Mouse (Mus musculus) hindbrain, embryonic 10.5 days (tissue): ENCODE data around the gene Cckbr. TPM values are rescaled to one million over a fixed set of nuclear protein-coding genes. Genes with fewer than 3 reads are reported as not detected.
A peak's percentile ranks its signal among the peaks of the same experiment; 100 is the strongest.
"Not testable (repeated sequence)": the region's sequence is repeated elsewhere in the genome, so short reads cannot be mapped to it uniquely, and the experiment has no call there.

Experiments used
- DNase-seq: peaks from one replicate; pipeline ENCODE4 v3.0.0-alpha.2; 2017; ENCODE audit warnings: low spot score
- H3K27ac ChIP-seq: fragments of 300-500 bp; sonication (generic); 2 replicates; pipeline ENCODE4 v1.5.1; 2016; ENCODE audit warnings: mild to moderate bottlenecking, moderate library complexity
- H3K27me3 ChIP-seq: fragments of 300-500 bp; sonication (generic); 2 replicates; pipeline ENCODE4 v1.6.1; 2016; ENCODE audit warnings: mild to moderate bottlenecking; ENCODE audit not compliant: poor library complexity, insufficient read depth, severe bottlenecking
- H3K36me3 ChIP-seq: fragments of 300-500 bp; sonication (generic); 2 replicates; pipeline ENCODE4 v1.6.1; 2016; ENCODE audit warnings: mild to moderate bottlenecking, moderate library complexity
- H3K4me1 ChIP-seq: fragments of 300-500 bp; sonication (generic); replicated peaks from 2 replicates; pipeline ENCODE4 v1.6.1; 2016; ENCODE audit warnings: mild to moderate bottlenecking
- H3K4me3 ChIP-seq: fragments of 300-500 bp; sonication (generic); 2 replicates; pipeline ENCODE4 v1.5.1; 2016; ENCODE audit warnings: mild to moderate bottlenecking, moderate library complexity
- H3K9me3 ChIP-seq: fragments of 300-500 bp; sonication (generic); 2 replicates; pipeline ENCODE4 v1.6.1; 2016; ENCODE audit warnings: mild to moderate bottlenecking, moderate library complexity
- WGBS: fragments of 180-500 bp; shearing (Covaris S2); methylation state at CpG from one replicate; pipeline ENCODE4 v1.1.7; 2016; 5-methylcytosine and 5-hydroxymethylcytosine counted together
- polyA plus RNA-seq: library from polyadenylated mRNA; unstranded; fragments of >200 nt; fragmentation: Nextera tagmentation; extraction: Ambion mirVana; gene quantifications from 2 replicates; pipeline ENCODE4 v1.2.1, GENCODE M21; 2016

The Cckbr gene
- polyA plus RNA-seq, 1 experiment from 2014 or later: 0.60 TPM

GRCm38 (mm10) chr7:105414385-105414784 is 11.1 kb upstream of the Cckbr start:
- H3K27ac ChIP-seq: no peak overlapping the region
- WGBS: 66% methylated on average over 6 of the region's 6 CpGs
- no peaks in the 10 kb centered on the region for H3K27me3 ChIP-seq
- no peaks in the 10 kb centered on the region for H3K4me1 ChIP-seq
- no peak overlapping the region for H3K4me3 ChIP-seq
- no peak for DNase-seq
- no peaks in the 10 kb centered on the region for H3K9me3 ChIP-seq
- no peaks in the 10 kb centered on the region for H3K36me3 ChIP-seq

- Histone ChIP-seq H3K9me3 (no peaks in the 10 kb centered on the region), H3K4me1 (no peaks in the 10 kb centered on the region), H3K4me3 (no peak overlapping the region), H3K27me3 (no peaks in the 10 kb centered on the region), H3K27ac (no peak overlapping the region), H3K36me3 (no peaks in the 10 kb centered on the region)
- WGBS: 90% methylated on average over 7 of the region's 7 CpGs
- no peak for DNase-seq
Measured at GRCm38 (mm10) chr7:105416529-105416928, 9.0 kb upstream of the Cckbr start.

- Histone ChIP-seq H3K27me3 (no peaks in the 10 kb centered on the region), H3K27ac (no peak overlapping the region), H3K36me3 (no peaks in the 10 kb centered on the region), H3K4me3 (no peak overlapping the region), H3K4me1 (no peaks in the 10 kb centered on the region), H3K9me3 (no peaks in the 10 kb centered on the region)
- WGBS: 84% methylated on average over 5 of the region's 5 CpGs
- no peak for DNase-seq
Measured at GRCm38 (mm10) chr7:105418106-105418505, 7.4 kb upstream of the Cckbr start.

DNA sequence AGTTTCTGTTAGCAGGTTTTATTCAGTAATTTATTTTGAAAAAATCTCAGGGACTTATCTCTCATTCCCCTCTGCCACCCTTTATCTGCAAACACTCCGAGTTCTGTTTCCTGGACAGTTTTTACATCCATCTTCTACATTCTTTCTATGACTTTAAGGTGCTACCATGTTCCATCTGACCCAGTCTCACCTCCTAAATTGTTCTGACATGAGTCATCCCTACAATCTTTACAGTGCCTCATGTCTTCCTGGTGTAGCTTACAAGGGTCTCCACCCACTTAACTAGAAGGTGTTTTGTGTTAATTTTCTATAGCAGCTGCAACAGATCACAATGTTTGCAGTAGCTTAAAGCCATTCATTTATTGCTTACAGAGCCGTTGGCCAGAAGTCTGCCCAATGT is 4.6 kb upstream of the Cckbr start:
- WGBS: 74% methylated on average over 2 of the region's 2 CpGs
- H3K4me1 ChIP-seq: peaks cover 8% of the 10 kb centered on the region; the same call in 1 of the 2 replicates
- H3K27me3 ChIP-seq: peaks cover 27% of the 10 kb centered on the region
- H3K27ac ChIP-seq: no peak overlapping the region
- no peak overlapping the region for H3K4me3 ChIP-seq
- no peak for DNase-seq
- no peaks in the 10 kb centered on the region for H3K9me3 ChIP-seq
- H3K36me3 ChIP-seq: no peaks in the 10 kb centered on the region

DNA sequence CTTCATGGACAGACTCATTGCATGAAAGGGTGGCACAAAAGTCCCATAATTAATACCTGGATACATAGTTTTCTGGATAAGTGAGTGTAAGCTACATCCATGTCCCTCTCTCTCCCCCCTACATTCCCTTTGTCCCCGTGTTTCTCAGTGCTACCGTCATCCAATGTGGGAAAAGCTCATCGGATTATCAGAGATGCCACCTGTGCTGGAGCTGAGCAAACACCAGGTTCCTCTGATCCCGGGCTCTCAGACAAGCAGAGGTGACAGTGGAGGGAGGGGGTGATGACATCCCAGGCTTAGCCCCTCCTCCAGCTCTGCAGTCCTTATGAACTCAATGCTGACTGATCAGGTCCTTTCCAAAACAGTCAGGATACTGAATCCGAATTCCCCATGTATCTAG is 1.2 kb upstream of the Cckbr start:
- no peak overlapping the region for H3K4me3 ChIP-seq
- no peak for DNase-seq
- H3K4me1 ChIP-seq: peaks cover 14% of the 10 kb centered on the region; the same call in 1 of the 2 replicates
- WGBS: 31% methylated on average over 5 of the region's 5 CpGs
- H3K9me3 ChIP-seq: no peaks in the 10 kb centered on the region
- no peaks in the 10 kb centered on the region for H3K36me3 ChIP-seq
- H3K27me3 ChIP-seq: peaks cover 51% of the 10 kb centered on the region
- H3K27ac ChIP-seq: no peak overlapping the region

- Histone ChIP-seq H3K9me3 (no peaks in the 10 kb centered on the region), H3K27ac (peak overlapping the region; percentile 74), H3K36me3 (no peaks in the 10 kb centered on the region), H3K4me3 (peak overlapping the region; percentile 61), H3K27me3 (peaks cover 51% of the 10 kb centered on the region), H3K4me1 (peaks cover 14% of the 10 kb centered on the region; the same call in 1 of the 2 replicates)
- DNase-seq: no peak
- WGBS: 2% methylated on average over 11 of the region's 11 CpGs
Measured at GRCm38 (mm10) chr7:105426051-105426450, 520 bp downstream of the Cckbr start.

GRCm38 (mm10) chr7:105432058-105432457 is 6.5 kb downstream of the Cckbr start:
- no peak for DNase-seq
- 65% methylated on average over 1 of the region's 1 CpGs for WGBS
- peaks cover 12% of the 10 kb centered on the region for H3K27me3 ChIP-seq
- H3K27ac ChIP-seq: no peak overlapping the region
- H3K4me3 ChIP-seq: no peak overlapping the region
- no peaks in the 10 kb centered on the region for H3K36me3 ChIP-seq
- no peaks in the 10 kb centered on the region for H3K9me3 ChIP-seq
- no peaks in the 10 kb centered on the region; the same call in 1 of the 2 replicates for H3K4me1 ChIP-seq

DNA sequence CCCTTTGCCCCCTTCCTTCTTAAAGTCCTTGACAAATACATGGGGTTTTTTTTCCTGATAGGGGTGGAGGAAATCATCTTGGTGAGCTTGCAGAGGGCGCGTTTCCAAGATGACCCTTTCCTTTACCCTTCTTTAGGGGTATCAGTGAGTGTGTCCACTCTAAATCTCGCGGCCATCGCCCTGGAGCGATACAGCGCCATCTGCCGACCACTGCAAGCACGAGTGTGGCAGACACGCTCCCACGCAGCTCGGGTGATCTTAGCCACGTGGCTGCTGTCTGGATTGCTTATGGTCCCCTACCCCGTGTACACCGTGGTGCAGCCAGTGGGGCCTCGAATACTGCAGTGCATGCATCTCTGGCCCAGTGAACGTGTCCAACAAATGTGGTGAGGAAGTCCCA is 8.3 kb downstream of the Cckbr start:
- H3K9me3 ChIP-seq: no peaks in the 10 kb centered on the region
- H3K36me3 ChIP-seq: no peaks in the 10 kb centered on the region
- no peak overlapping the region for H3K4me3 ChIP-seq
- H3K27me3 ChIP-seq: no peaks in the 10 kb centered on the region
- H3K27ac ChIP-seq: no peak overlapping the region
- DNase-seq: no peak
- WGBS: 81% methylated on average over 17 of the region's 17 CpGs
- no peaks in the 10 kb centered on the region for H3K4me1 ChIP-seq

- H3K36me3 ChIP-seq: no peaks in the 10 kb centered on the region
- H3K4me3 ChIP-seq: no peak overlapping the region
- H3K9me3 ChIP-seq: no peaks in the 10 kb centered on the region
- no peak for DNase-seq
- 79% methylated on average over 22 of the region's 22 CpGs for WGBS
- H3K27ac ChIP-seq: no peak overlapping the region
- no peaks in the 10 kb centered on the region for H3K27me3 ChIP-seq
- H3K4me1 ChIP-seq: no peaks in the 10 kb centered on the region
Measured at GRCm38 (mm10) chr7:105434798-105435197, 9.3 kb downstream of the Cckbr start.

DNA sequence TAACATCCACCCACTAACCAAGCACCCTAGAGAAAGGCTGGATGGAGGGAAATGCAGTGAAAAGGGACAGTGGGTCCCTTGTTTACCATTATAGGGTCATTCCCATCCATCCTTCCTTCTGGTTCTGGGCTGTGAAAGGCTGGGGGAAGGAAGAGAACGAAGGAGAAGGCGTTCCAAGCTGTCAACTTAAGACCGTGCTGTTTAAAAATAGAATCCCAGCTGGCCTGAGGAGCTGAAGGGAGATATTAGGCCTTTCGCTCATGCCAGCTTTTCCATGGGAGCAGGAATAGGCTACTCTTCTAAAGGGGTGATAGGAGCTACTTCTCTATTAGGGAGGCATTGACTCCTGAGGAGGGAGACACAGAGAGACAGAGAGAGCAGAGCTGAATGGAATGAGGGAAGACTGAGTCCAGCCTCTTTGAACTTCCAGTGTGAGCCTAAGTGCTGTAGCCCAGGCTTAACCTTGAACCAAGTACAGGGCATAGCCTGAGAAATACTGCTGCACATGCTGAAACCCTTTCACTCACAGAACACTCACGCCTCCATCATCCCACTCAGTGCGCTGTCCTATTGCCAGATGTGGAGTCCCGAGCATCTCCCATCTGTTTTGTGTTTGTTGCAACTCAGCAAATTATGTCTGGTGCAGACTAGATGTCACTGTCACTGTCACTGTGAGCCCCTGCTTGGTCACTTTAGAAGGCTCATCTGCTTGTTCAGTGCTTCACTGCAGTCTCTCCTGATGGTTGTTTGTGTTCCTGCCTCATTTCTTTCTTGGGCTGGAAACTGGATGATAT is 12.6 kb downstream of the Cckbr start:
- 85% methylated on average over 7 of the region's 7 CpGs for WGBS
- Histone ChIP-seq H3K27ac (no peak overlapping the region), H3K9me3 (no peaks in the 10 kb centered on the region), H3K27me3 (no peaks in the 10 kb centered on the region), H3K4me3 (no peak overlapping the region), H3K36me3 (no peaks in the 10 kb centered on the region), H3K4me1 (no peaks in the 10 kb centered on the region)
- no peak for DNase-seq

DNA sequence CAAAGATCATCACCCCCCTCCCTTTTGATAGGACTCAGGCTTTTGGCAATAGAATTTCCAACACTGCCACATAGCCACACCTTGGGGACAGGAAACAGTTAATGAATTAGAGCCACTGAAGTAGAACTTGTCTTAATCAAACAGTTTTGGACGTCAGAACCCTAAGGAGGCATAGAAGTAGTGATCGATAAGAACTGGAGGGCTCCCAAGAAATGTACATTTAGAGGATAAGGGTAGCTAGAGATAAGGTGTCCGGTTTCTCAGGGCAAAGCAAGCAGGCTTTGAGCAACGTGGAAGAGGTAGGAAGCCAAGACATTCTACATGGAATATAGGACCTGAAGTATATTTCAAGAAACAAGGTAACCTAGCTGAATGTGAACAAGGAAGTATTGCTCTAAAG is 15.9 kb downstream of the Cckbr start:
- no peaks in the 10 kb centered on the region for H3K4me1 ChIP-seq
- H3K9me3 ChIP-seq: no peaks in the 10 kb centered on the region
- H3K36me3 ChIP-seq: no peaks in the 10 kb centered on the region
- no peak for DNase-seq
- no peak overlapping the region for H3K4me3 ChIP-seq
- WGBS: 70% methylated on average over 4 of the region's 4 CpGs
- H3K27me3 ChIP-seq: no peaks in the 10 kb centered on the region
- H3K27ac ChIP-seq: no peak overlapping the region

DNA sequence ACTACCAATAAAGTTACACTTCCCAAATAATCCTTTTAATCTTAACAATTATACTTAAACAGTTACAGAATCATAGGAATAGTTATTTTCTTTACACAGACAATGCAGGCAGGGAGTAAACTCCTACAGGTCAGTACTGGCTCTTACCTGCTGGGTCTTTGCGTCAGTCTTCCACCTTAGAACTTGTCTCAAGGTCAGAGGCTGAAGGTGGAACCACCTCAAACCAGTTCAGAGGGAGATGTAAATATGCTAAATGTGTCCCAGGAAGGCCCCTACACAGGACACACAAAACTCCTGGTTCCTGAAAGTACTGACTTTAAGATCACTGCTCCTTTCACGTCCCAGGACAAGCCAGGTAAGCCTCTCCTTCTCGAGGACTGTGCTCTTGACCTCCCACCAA is 19.5 kb downstream of the Cckbr start:
- Histone ChIP-seq H3K27ac (no peak overlapping the region), H3K27me3 (no peaks in the 10 kb centered on the region), H3K4me3 (no peak overlapping the region), H3K36me3 (no peaks in the 10 kb centered on the region), H3K9me3 (no peaks in the 10 kb centered on the region), H3K4me1 (no peaks in the 10 kb centered on the region)
- WGBS: 71% methylated on average over 3 of the region's 3 CpGs
- DNase-seq: no peak

DNA sequence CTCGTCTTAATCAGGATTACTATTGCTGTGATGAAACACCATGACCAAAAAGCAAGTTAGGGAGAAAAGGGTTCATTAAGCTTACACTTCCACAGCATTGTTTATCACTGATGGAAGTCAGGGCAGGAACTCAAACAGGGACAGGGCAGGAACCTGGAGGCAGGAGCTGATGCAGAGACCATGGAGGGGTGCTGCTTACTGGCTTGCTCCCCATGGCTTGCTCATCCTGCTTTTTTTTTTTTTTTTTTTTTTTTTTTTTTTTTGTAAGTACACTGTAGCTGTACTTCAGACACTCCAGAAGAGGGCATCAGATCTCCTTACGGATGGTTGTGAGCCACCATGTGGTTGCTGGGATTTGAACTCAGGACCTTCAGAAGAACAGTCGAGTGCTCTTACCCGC is 27.8 kb downstream of the Cckbr start:
- H3K9me3 ChIP-seq, H3K27ac ChIP-seq, H3K36me3 ChIP-seq, H3K4me1 ChIP-seq, DNase-seq, H3K4me3 ChIP-seq, H3K27me3 ChIP-seq: not testable (repeated sequence)
- 93% methylated on average over 4 of the region's 4 CpGs for WGBS

- Histone ChIP-seq H3K27me3 (no peaks in the 10 kb centered on the region), H3K4me1 (no peaks in the 10 kb centered on the region), H3K4me3 (no peak overlapping the region), H3K27ac (no peak overlapping the region), H3K36me3 (no peaks in the 10 kb centered on the region), H3K9me3 (no peaks in the 10 kb centered on the region)
- DNase-seq: no peak
Measured at GRCm38 (mm10) chr7:105458546-105458945, 33.0 kb downstream of the Cckbr start.
